Mouse (Mus musculus): Measurements from ENCODE around the gene Nop10. TPM values are rescaled to one million over a fixed set of nuclear protein-coding genes. Genes with fewer than 3 reads are reported as not detected.
A peak's percentile ranks its signal among the peaks of the same experiment; 100 is the strongest.

Gene Nop10
- total RNA-seq (2018; cell fraction: chromatin; rRNA removed), result 1 to 10 TPM in 25 of 26 experiments, not detected in 1; 1.5 to 7.0 (median 3.1) TPM
- 10 to 100 TPM; 14.2 to 35.4 (median 25.1) TPM for total RNA-seq (2018; cell fraction: cytosol; rRNA removed)
- 10 to 100 TPM in 1 of 26 experiments, 1 to 10 TPM in 25; 2.0 to 11.1 (median 5.3) TPM for total RNA-seq (2018; cell fraction: nucleus; rRNA removed)
- polyA plus RNA-seq (2018), result 25.1 to 47.5 TPM (median 39.2 TPM) in 3 replicates

DNA sequence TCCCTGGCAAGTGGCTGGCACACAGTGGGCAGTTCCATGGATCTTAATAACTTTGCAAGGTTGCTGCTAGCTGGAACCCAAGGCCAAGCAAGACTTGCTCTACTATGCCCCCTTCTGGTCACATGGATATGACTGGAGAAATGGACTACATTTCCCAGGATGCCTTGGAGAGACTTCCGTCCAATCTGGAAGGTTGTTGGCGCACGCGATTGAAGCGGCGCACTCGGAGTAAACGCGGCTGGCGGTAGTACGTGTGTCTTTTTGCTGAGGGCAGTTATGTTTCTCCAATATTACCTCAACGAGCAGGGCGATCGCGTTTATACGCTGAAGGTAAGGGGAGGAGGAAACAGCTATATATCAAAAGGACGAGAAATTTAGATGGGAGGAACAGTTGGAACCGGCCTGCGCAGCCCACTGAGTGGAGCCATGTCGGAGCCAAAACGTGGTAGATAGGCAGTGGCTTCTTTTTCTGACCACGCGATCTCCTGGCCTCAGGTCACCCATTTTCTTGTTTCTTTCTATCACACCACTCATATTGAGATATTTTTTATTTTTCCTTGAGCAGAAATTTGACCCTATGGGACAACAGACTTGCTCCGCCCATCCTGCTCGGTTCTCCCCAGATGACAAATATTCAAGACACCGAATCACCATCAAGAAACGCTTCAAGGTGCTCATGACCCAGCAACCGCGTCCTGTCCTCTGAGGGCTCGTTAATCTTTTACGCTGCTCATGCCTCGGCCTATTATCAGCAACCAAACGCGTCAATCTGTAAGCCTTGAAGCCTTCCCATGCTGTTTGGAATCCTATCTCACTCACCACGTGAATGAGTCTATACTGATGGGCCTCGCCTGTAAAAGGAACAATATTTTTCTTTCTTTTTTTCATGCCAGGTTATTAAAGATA is at the start of gene Nop10:
TSS of gene Nop10 (plus strand) at position 179 of the 906 bp plus-strand sequence.
- H3K36me3 ChIP-seq (ENCODE audit: inconsistent target), result no peaks in the 10 kb centered on the region
- H3K4me3 ChIP-seq (ENCODE audit: inconsistent target), result peak within 1 kb of the TSS; percentile 82
- under 1% methylated on average over 36 of the region's 36 CpGs for WGBS (ENCODE audit: missing documents)
- H3K27ac ChIP-seq, result peak within 1 kb of the TSS; percentile 28; the same call in 1 of the 2 replicates
- H3K79me2 ChIP-seq (ENCODE audit: inconsistent target), result peaks cover 44% of the 10 kb centered on the region

GRCm38 (mm10) chr2:112215977-112216376 is 45.7 kb upstream of the Nop10 start:
- Histone ChIP-seq H3K36me3 (ENCODE audit: inconsistent target) (no peaks in the 10 kb centered on the region), H3K4me3 (ENCODE audit: inconsistent target) (no peak overlapping the region), H3K79me2 (ENCODE audit: inconsistent target) (no peaks in the 10 kb centered on the region), H3K27ac (no peak overlapping the region)
- WGBS (ENCODE audit: missing documents), result 24% methylated on average over 1 of the region's 1 CpGs

DNA sequence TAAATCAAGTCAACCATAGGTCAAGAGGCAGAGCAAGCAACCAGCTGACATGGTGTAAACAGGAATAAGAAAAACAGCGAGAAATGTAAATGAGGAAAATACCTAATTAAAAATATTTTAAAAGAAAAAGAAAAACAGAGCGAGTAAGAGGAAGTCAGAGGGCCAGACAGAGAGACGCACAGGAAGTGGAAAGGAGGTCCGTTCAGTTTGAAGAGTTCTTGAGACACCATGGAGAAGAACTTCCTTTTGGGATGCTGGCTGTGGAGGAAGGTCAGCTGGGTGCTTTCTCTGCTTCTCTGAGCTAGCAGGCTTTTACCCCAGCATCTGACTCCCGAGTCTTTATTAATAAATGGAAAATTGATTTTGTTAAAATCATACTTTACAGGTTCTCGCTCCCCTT is 44.1 kb upstream of the Nop10 start:
- 43% methylated on average over 6 of the region's 6 CpGs for WGBS (ENCODE audit: missing documents)
- no peaks in the 10 kb centered on the region for H3K36me3 ChIP-seq (ENCODE audit: inconsistent target)
- no peaks in the 10 kb centered on the region for H3K79me2 ChIP-seq (ENCODE audit: inconsistent target)
- H3K27ac ChIP-seq, result no peak overlapping the region
- no peak overlapping the region for H3K4me3 ChIP-seq (ENCODE audit: inconsistent target)

GRCm38 (mm10) chr2:112220880-112221279 is 40.8 kb upstream of the Nop10 start:
- WGBS (ENCODE audit: missing documents), result 64% methylated on average over 5 of the region's 5 CpGs
- Histone ChIP-seq H3K79me2 (ENCODE audit: inconsistent target) (no peaks in the 10 kb centered on the region), H3K27ac (no peak overlapping the region), H3K4me3 (ENCODE audit: inconsistent target) (no peak overlapping the region), H3K36me3 (ENCODE audit: inconsistent target) (no peaks in the 10 kb centered on the region)

- H3K79me2 ChIP-seq (ENCODE audit: inconsistent target), result no peaks in the 10 kb centered on the region
- H3K36me3 ChIP-seq (ENCODE audit: inconsistent target), result no peaks in the 10 kb centered on the region
- H3K27ac ChIP-seq, result no peak overlapping the region
- WGBS (ENCODE audit: missing documents), result 45% methylated on average over 5 of the region's 5 CpGs
- no peak overlapping the region for H3K4me3 ChIP-seq (ENCODE audit: inconsistent target)
Measured at GRCm38 (mm10) chr2:112222607-112223006, 39.1 kb upstream of the Nop10 start.

GRCm38 (mm10) chr2:112224356-112224755 is 37.4 kb upstream of the Nop10 start:
- 81% methylated on average over 4 of the region's 4 CpGs for WGBS (ENCODE audit: missing documents)
- H3K4me3 ChIP-seq (ENCODE audit: inconsistent target), result no peak overlapping the region
- H3K27ac ChIP-seq, result no peak overlapping the region
- no peaks in the 10 kb centered on the region for H3K79me2 ChIP-seq (ENCODE audit: inconsistent target)
- H3K36me3 ChIP-seq (ENCODE audit: inconsistent target), result no peaks in the 10 kb centered on the region

DNA sequence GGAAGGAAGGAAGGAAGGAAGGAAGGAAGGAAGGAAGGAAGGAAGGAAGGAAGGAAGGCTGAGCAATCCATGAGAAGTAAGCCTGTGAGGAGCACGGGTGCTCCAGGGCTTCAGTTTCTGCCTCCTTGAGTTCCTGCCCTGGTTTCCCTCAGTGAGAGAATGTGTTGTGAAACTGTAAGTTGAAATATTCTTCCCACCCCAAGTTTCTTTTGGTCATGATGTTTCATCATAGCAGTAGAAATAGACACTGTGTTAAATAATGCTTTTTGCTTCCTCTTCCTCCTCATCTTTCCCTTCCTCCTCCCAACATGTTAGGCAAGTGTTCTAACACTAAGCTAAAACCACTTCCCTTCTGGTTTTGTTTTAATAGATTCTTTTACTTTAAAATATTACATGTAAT is 29.1 kb upstream of the Nop10 start:
- Histone ChIP-seq H3K4me3 (ENCODE audit: inconsistent target) (no peak overlapping the region), H3K79me2 (ENCODE audit: inconsistent target) (no peaks in the 10 kb centered on the region), H3K27ac (peak overlapping the region; percentile 31; the same call in 1 of the 2 replicates), H3K36me3 (ENCODE audit: inconsistent target) (no peaks in the 10 kb centered on the region)
- WGBS (ENCODE audit: missing documents), result 0% methylated on average over 1 of the region's 1 CpGs

DNA sequence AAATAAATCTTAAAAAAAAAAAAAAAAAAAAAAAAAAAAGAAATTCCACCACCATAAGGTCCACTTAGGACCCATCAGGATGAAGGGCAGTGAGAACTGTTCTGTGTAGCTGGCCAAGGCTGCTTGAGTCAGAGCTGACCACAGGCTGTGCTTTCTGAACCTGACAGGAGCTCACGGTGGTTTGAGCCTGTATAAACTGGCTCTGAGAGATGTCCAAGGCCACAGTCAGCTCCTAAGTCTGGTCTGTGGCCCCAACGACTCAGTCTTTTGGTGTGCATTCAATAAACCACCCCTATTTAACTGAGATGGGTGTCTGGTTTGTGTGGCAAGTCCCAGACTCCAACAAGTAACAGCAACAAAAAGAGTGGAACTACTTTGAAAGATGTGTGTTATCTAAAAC is 25.1 kb upstream of the Nop10 start:
- 84% methylated on average over 2 of the region's 2 CpGs for WGBS (ENCODE audit: missing documents)

GRCm38 (mm10) chr2:112238006-112238405 is 23.7 kb upstream of the Nop10 start:
- Histone ChIP-seq H3K4me3 (ENCODE audit: inconsistent target) (no peak overlapping the region), H3K27ac (no peak overlapping the region), H3K79me2 (ENCODE audit: inconsistent target) (no peaks in the 10 kb centered on the region), H3K36me3 (ENCODE audit: inconsistent target) (no peaks in the 10 kb centered on the region)
- 36% methylated on average over 4 of the region's 4 CpGs for WGBS (ENCODE audit: missing documents)

More for the DNA sequence above, 25.1 kb upstream of the Nop10 start:
- no peak overlapping the region for H3K27ac ChIP-seq
- no peak overlapping the region for H3K4me3 ChIP-seq (ENCODE audit: inconsistent target)
- no peaks in the 10 kb centered on the region for H3K79me2 ChIP-seq (ENCODE audit: inconsistent target)
- no peaks in the 10 kb centered on the region for H3K36me3 ChIP-seq (ENCODE audit: inconsistent target)

DNA sequence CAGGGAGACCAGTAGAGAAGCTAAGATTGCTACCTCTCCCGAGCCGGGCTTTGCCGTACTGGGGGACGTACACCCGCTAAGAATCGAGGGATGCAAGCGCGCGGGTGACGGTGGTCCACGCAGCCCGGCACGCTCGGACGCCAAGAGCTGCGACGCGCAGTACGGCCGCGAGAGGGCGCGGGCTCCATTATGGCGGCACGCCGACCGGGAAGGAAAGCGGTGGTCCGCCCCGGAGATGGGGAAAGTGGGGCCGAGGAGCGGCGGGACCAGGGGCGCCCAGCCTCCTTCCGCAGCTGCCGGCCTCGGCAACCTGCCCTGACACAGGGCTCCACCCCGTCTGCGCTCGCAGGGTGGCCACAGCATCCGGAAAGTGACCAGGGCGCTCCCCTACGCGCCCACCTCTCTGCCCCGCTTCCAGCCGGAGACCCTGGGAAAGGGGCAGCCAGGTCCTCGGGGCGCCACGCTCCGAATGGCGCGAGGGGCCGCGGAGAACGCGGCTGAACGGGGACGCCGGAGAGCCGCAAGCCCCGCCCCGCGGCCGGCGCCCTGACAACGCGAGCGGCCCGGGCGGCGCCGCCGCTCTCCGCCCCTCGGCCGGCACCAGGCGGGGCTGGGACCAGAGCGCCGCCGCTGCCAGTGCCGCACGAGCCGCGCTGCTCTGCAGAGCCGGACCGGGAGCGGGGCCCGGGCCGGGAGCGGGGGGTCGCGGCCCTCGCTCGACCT is 22.4 kb upstream of the Nop10 start, which contains the start of gene Lpcat4:
TSS of gene Lpcat4 (plus strand) at position 257 of the 723 bp plus-strand sequence.
- Histone ChIP-seq H3K36me3 (ENCODE audit: inconsistent target) (no peaks in the 10 kb centered on the region), H3K79me2 (ENCODE audit: inconsistent target) (no peaks in the 10 kb centered on the region), H3K27ac (no peak within 1 kb of the TSS), H3K4me3 (ENCODE audit: inconsistent target) (peak within 1 kb of the TSS; percentile 42)
- WGBS (ENCODE audit: missing documents), result under 1% methylated on average over 90 of the region's 94 CpGs

GRCm38 (mm10) chr2:112239935-112240721 is 21.6 kb upstream of the Nop10 start:
- H3K36me3 ChIP-seq (ENCODE audit: inconsistent target), result no peaks in the 10 kb centered on the region
- H3K79me2 ChIP-seq (ENCODE audit: inconsistent target), result no peaks in the 10 kb centered on the region
- WGBS (ENCODE audit: missing documents), result 10% methylated on average over 22 of the region's 28 CpGs
- no peak overlapping the region for H3K27ac ChIP-seq
- peak overlapping the region; percentile 42 for H3K4me3 ChIP-seq (ENCODE audit: inconsistent target)

- Histone ChIP-seq H3K4me3 (ENCODE audit: inconsistent target) (no peak overlapping the region), H3K36me3 (ENCODE audit: inconsistent target) (no peaks in the 10 kb centered on the region)
- WGBS (ENCODE audit: missing documents), result 92% methylated on average over 14 of the region's 14 CpGs
Measured at GRCm38 (mm10) chr2:112241787-112242186, 19.9 kb upstream of the Nop10 start.

GRCm38 (mm10) chr2:112245307-112245706 is 16.4 kb upstream of the Nop10 start:
- no peak overlapping the region for H3K4me3 ChIP-seq (ENCODE audit: inconsistent target)
- H3K79me2 ChIP-seq (ENCODE audit: inconsistent target), result no peaks in the 10 kb centered on the region
- no peak overlapping the region for H3K27ac ChIP-seq
- no peaks in the 10 kb centered on the region for H3K36me3 ChIP-seq (ENCODE audit: inconsistent target)
- WGBS (ENCODE audit: missing documents), result 91% methylated on average over 5 of the region's 5 CpGs

More at GRCm38 (mm10) chr2:112241787-112242186, 19.9 kb upstream of the Nop10 start:
- Histone ChIP-seq H3K79me2 (ENCODE audit: inconsistent target) (no peaks in the 10 kb centered on the region), H3K27ac (no peak overlapping the region)

DNA sequence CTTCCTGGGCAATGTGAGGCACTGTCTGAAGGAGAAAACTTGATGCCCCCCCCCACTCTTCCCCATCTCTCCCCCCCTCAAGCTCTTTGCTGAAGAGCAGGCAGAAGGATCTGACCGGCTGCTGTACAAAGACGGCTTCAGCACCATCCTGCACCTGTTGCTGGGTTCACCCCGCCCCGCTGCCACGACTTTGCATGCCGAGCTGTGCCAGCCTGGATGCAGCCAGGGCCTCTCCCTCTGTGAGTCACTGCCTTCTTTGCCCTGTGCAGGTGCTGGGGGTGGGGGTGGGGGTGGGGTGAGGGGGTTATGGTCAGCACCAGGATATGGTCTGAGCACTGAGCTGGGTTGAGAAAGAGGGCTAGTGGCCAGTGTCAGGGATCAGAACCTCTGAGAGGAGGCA is 15.5 kb upstream of the Nop10 start:
- 84% methylated on average over 5 of the region's 6 CpGs for WGBS (ENCODE audit: missing documents)
- Histone ChIP-seq H3K4me3 (ENCODE audit: inconsistent target) (no peak overlapping the region), H3K79me2 (ENCODE audit: inconsistent target) (no peaks in the 10 kb centered on the region), H3K27ac (no peak overlapping the region), H3K36me3 (ENCODE audit: inconsistent target) (no peaks in the 10 kb centered on the region)

Data from macrophage (primary cell).